Mouse (Mus musculus) intestine, postnatal 0 days (tissue): ENCODE results near the gene H3f3b. TPM values are rescaled to one million over a fixed set of nuclear protein-coding genes. Genes with fewer than 3 reads are reported as not detected.
A peak's percentile ranks its signal among the peaks of the same experiment; 100 is the strongest.

ENCODE experiments used
- ATAC-seq: fragments of 200-750 bp; cut with Nextera tagmentation; 2 replicates; pipeline ENCODE4 v1.8.0; 2017; ENCODE audit warnings: mild to moderate bottlenecking, moderate TSS enrichment, moderate library complexity
- H3K27ac ChIP-seq: fragments of 300-500 bp; sonication (generic); 2 replicates; pipeline ENCODE4 v1.5.1; 2014; ENCODE audit warnings: mild to moderate bottlenecking, low read depth, low read length, moderate library complexity
- H3K27me3 ChIP-seq: fragments of 300-500 bp; sonication (generic); replicated peaks from 2 replicates; pipeline ENCODE4 v1.6.1; 2014; ENCODE audit warnings: low read length, mixed read lengths; ENCODE audit not compliant: control insufficient read depth, insufficient read depth
- H3K36me3 ChIP-seq: fragments of 300-500 bp; sonication (generic); 2 replicates; pipeline ENCODE4 v1.6.1; 2014; ENCODE audit warnings: mild to moderate bottlenecking, moderate library complexity; ENCODE audit not compliant: control insufficient read depth, insufficient read depth
- H3K4me1 ChIP-seq: fragments of 300-500 bp; sonication (generic); replicated peaks from 2 replicates; pipeline ENCODE4 v1.6.1; 2014; ENCODE audit warnings: antibody characterized with exemption, low read length, mixed read lengths; ENCODE audit not compliant: control insufficient read depth, insufficient read depth
- H3K4me2 ChIP-seq: fragments of 300-500 bp; sonication (generic); replicated peaks from 2 replicates; pipeline ENCODE4 v1.6.1; 2014; ENCODE audit warnings: low read depth, mild to moderate bottlenecking, moderate library complexity
- H3K4me3 ChIP-seq: fragments of 300-500 bp; sonication (generic); 2 replicates; pipeline ENCODE4 v1.5.1; 2014; ENCODE audit warnings: low read depth, low read length
- H3K9ac ChIP-seq: fragments of 300-500 bp; sonication (generic); 2 replicates; pipeline ENCODE4 v1.6.1; 2014; ENCODE audit warnings: mild to moderate bottlenecking, low read depth, low read length
- H3K9me3 ChIP-seq: fragments of 300-500 bp; sonication (generic); 2 replicates; pipeline ENCODE4 v1.6.1; 2016; ENCODE audit warnings: mixed run types; ENCODE audit not compliant: control insufficient read depth
- CTCF ChIP-seq: sonication (generic); IDR thresholded peaks from 2 replicates; pipeline ENCODE4 v1.5.1; 2016; ENCODE audit warnings: low read depth, mild to moderate bottlenecking, control low read depth, antibody characterized with exemption, moderate library complexity
- WGBS: fragments of 180-500 bp; shearing (Covaris S2); extraction: QIAGEN DNeasy Blood & Tissue Kit; methylation state at CpG from one replicate; pipeline ENCODE4 v1.1.7; 2014; 5-methylcytosine and 5-hydroxymethylcytosine counted together
- polyA plus RNA-seq: library from polyadenylated mRNA; unstranded; fragments of >200 nt; fragmentation: Nextera tagmentation; extraction: Ambion mirVana; gene quantifications from 2 replicates; pipeline ENCODE4 v1.2.1, GENCODE M21; 2015

The H3f3b gene
- polyA plus RNA-seq, 1 experiment from 2014 or later: 1,144 TPM

- H3K4me2 ChIP-seq: no peak overlapping the region
- no peak overlapping the region for H3K9ac ChIP-seq
- no peaks in the 10 kb centered on the region for H3K27me3 ChIP-seq
- no peak overlapping the region for H3K4me3 ChIP-seq
- H3K9me3 ChIP-seq: no peaks in the 10 kb centered on the region
- WGBS: 61% methylated on average over 4 of the region's 4 CpGs
- no peak overlapping the region for H3K27ac ChIP-seq
- H3K36me3 ChIP-seq: peaks cover 40% of the 10 kb centered on the region; the same call in 1 of the 2 replicates
- no peak for TF ChIP-seq CTCF
- no peaks in the 10 kb centered on the region for H3K4me1 ChIP-seq
- ATAC-seq: no peak
These were observed 35.7 kb downstream of the H3f3b start for GRCm38 (mm10) chr11:115992098-115992497.

- Histone ChIP-seq H3K4me3 (no peak overlapping the region), H3K9ac (no peak overlapping the region), H3K36me3 (peaks cover 45% of the 10 kb centered on the region; the same call in 1 of the 2 replicates), H3K4me2 (0 out of 2 replicates have a peak overlapping the region, but pooled peaks have one; percentile 17), H3K9me3 (no peaks in the 10 kb centered on the region), H3K27ac (no peak overlapping the region), H3K4me1 (no peaks in the 10 kb centered on the region), H3K27me3 (no peaks in the 10 kb centered on the region)
- WGBS: 41% methylated on average over 15 of the region's 15 CpGs
- no peak for TF ChIP-seq CTCF
- no peak for ATAC-seq
These were observed 38.1 kb downstream of the H3f3b start for GRCm38 (mm10) chr11:115989686-115990085.

GRCm38 (mm10) chr11:115983291-115983690 lies 44.5 kb downstream of the H3f3b start:
- no peak overlapping the region for H3K9ac ChIP-seq
- no peak for ATAC-seq
- H3K27me3 ChIP-seq: no peaks in the 10 kb centered on the region
- WGBS: 80% methylated on average over 8 of the region's 8 CpGs
- no peak overlapping the region for H3K27ac ChIP-seq
- no peak for TF ChIP-seq CTCF
- H3K4me1 ChIP-seq: no peaks in the 10 kb centered on the region
- H3K9me3 ChIP-seq: no peaks in the 10 kb centered on the region
- peaks cover 43% of the 10 kb centered on the region for H3K36me3 ChIP-seq
- no peak overlapping the region for H3K4me3 ChIP-seq
- no peak overlapping the region for H3K4me2 ChIP-seq

GRCm38 (mm10) chr11:115982472-115982871 lies 45.3 kb downstream of the H3f3b start:
- Histone ChIP-seq H3K36me3 (peaks cover 37% of the 10 kb centered on the region), H3K27ac (no peak overlapping the region), H3K4me1 (no peaks in the 10 kb centered on the region), H3K4me3 (no peak overlapping the region), H3K9me3 (no peaks in the 10 kb centered on the region), H3K9ac (no peak overlapping the region), H3K4me2 (no peak overlapping the region), H3K27me3 (no peaks in the 10 kb centered on the region)
- TF ChIP-seq CTCF: no peak
- ATAC-seq: no peak
- WGBS: 95% methylated on average over 15 of the region's 15 CpGs

GRCm38 (mm10) chr11:115975544-115975943 lies 52.2 kb downstream of the H3f3b start:
- H3K9me3 ChIP-seq: no peaks in the 10 kb centered on the region
- H3K27ac ChIP-seq: peak overlapping the region; percentile 89
- peak overlapping the region; percentile 88 for H3K4me2 ChIP-seq
- peaks cover 13% of the 10 kb centered on the region for H3K36me3 ChIP-seq
- H3K4me3 ChIP-seq: peak overlapping the region; percentile 64
- 18% methylated on average over 12 of the region's 12 CpGs for WGBS
- H3K9ac ChIP-seq: peak overlapping the region; percentile 60
- peak; percentile 42; the same call in 1 of the 2 replicates for ATAC-seq
- H3K27me3 ChIP-seq: no peaks in the 10 kb centered on the region
- TF ChIP-seq CTCF: peak; percentile 41
- 0 out of 2 replicates have a peak, but pooled peaks cover 7% of the 10 kb centered on the region for H3K4me1 ChIP-seq

GRCm38 (mm10) chr11:115975083-115975420 lies 52.7 kb downstream of the H3f3b start:
- no peak for TF ChIP-seq CTCF
- H3K36me3 ChIP-seq: peaks cover 12% of the 10 kb centered on the region
- no peaks in the 10 kb centered on the region for H3K27me3 ChIP-seq
- ATAC-seq: peak; percentile 11; the same call in 1 of the 2 replicates
- H3K4me1 ChIP-seq: 0 out of 2 replicates have a peak, but pooled peaks cover 9% of the 10 kb centered on the region
- no peaks in the 10 kb centered on the region for H3K9me3 ChIP-seq
- peak overlapping the region; percentile 64 for H3K4me3 ChIP-seq
- H3K9ac ChIP-seq: peak overlapping the region; percentile 60
- H3K4me2 ChIP-seq: peak overlapping the region; percentile 88
- peak overlapping the region; percentile 89 for H3K27ac ChIP-seq
- WGBS: 2% methylated on average over 18 of the region's 18 CpGs
